Mouse (Mus musculus) ES-E14 (cell line): Measurements from ENCODE around the gene Alas2.

Experiments
- CHD2 ChIP-seq: IDR thresholded peaks from 2 replicates; pipeline ENCODE4 v1.6.1; 2014; ENCODE audit warnings: mild to moderate bottlenecking, low read depth, low read length, inconsistent platforms
- HCFC1 ChIP-seq: IDR thresholded peaks from 2 replicates; pipeline ENCODE4 v1.6.1; 2012; ENCODE audit warnings: low read length, inconsistent platforms, borderline replicate concordance; ENCODE audit not compliant: insufficient read depth
- MAFK ChIP-seq: IDR thresholded peaks from 2 replicates; pipeline ENCODE4 v1.6.1; 2014; ENCODE audit warnings: mild to moderate bottlenecking, low read depth, low read length, inconsistent platforms; ENCODE audit not compliant: insufficient read depth
- ZC3H11A ChIP-seq: IDR thresholded peaks from 2 replicates; pipeline ENCODE4 v1.6.1; 2012; ENCODE audit warnings: low read depth, mild to moderate bottlenecking, inconsistent platforms, low read length, borderline replicate concordance
- ZNF384 ChIP-seq: IDR thresholded peaks from 2 replicates; pipeline ENCODE4 v1.6.1; 2012; ENCODE audit warnings: low read depth, low read length, inconsistent platforms

GRCm38 (mm10) chrX:150598882-150599281 lies 51.7 kb downstream of the Alas2 start:
- TF ChIP-seq MAFK (no peak), HCFC1 (no peak), CHD2 (no peak), ZC3H11A (no peak), ZNF384 (no peak)
